Mouse (Mus musculus) right cerebral cortex, adult 18-20 months (tissue): ENCODE results near the gene Chd4.

Experiments
- DNase-seq: peaks from one replicate; pipeline ENCODE4 v3.0.0; 2022; ENCODE audit warnings: mixed read lengths

Gene Chd4

GRCm38 (mm10) chr6:125145001-125145400 lies 49.2 kb downstream of the Chd4 start, which contains the start of gene Iffo1:
TSS of gene Iffo1 (plus strand) at chr6:125145241.
- peak; percentile 95 for DNase-seq

DNA sequence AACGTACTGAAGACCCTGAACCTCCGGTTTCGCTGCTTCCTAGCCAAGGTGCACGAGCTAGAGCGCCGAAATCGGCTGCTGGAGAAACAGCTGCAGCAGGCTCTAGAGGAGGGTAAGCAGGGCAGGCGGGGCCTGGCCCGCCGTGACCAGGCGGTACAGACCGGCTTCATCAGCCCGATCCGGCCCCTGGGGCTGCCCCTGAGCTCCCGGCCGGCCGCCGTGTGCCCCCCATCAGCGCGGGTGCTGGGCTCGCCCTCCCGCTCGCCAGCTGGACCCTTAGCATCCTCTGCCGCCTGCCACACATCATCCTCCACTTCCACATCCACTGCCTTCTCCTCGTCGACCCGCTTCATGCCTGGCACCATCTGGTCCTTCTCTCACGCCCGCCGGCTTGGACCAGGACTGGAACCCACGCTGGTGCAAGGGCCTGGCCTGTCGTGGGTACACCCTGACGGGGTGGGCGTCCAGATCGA lies 49.7 kb downstream of the Chd4 start:
- no peak for DNase-seq

DNA sequence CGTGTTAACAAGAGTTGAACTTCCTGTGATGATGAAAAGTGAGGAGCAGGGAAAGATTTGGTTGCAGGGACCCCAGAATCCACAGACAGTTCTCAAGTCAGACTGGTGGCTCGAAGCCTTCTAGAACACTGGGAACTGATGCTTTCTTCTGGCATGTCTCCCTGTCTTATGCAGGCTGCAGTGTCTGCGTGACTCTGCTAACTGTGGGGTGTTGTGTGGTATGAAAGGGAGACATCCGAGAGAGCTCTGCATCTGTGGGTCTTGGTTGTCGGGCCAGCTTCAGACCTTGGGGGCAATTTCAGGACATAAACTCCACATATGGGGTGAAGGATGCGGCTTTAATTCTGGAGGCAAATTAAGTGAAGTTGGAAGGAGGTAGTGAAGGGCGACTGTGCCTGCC lies 50.4 kb downstream of the Chd4 start:
- DNase-seq: no peak

DNA sequence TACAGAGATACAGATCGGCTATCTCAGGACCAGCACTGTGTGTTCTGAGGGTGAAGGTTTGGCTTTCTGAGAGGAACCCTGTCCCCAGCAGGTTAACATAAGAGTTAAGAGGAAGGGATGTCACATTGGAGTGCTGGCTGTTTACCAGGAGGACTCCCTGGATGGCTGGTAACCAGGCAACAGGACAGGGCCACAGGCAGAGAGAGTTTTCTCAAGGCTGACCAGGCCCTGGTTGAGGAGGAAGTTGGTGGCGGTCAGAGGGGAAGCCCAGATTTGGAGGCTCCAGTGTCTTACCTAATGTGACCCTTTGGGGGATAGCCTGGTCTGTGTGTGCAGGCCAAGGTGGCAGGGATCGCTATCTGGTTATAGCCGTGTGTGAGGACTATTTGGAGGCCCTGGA lies 51.0 kb downstream of the Chd4 start:
- DNase-seq: no peak

GRCm38 (mm10) chr6:125147329-125147728 lies 51.5 kb downstream of the Chd4 start:
- no peak for DNase-seq

- DNase-seq: peak; percentile 68
Observed at GRCm38 (mm10) chr6:125148251-125148925, 52.6 kb downstream of the Chd4 start.

GRCm38 (mm10) chr6:125148926-125149568 lies 53.3 kb downstream of the Chd4 start:
- DNase-seq: peak; percentile 70

GRCm38 (mm10) chr6:125149569-125149950 lies 53.8 kb downstream of the Chd4 start:
- DNase-seq: no peak

DNA sequence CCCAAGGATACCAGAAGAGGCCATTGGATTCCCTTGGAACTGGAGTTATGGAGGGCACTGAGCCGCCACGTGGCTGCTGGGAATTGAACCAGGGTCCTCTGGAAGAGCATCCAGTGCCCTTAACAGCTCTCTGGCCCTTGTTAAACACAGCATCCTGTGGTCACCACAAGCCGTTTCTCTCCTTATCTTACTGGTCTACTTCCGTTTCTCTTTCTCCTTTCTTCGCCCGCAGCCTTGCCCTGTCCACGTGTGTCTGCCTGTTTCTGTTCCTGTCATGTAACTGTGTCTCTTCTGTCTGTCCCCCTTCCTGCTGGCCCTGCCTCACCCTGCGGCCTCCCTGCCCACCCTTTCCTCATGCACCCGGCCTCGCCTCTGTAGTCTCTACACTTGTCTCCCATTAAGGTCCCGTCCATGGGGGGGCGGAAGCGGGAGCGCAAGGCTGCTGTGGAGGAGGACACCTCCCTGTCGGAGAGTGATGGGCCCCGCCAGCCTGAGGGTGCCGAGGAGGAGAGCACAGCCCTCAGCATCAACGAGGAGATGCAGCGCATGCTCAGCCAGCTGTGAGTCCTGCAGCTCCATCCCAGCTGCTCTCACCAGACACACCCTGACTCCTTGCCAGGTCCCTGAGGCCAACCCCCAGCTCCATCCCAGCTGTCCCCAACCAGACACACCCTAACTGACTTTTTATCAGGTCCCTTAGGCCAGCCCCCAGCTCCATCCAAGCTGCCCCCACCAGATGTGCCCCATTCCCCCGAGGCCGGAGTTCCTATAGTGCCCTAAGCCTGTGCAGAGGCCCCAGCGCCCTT lies 56.6 kb downstream of the Chd4 start:
- peak; percentile 58 for DNase-seq

DNA sequence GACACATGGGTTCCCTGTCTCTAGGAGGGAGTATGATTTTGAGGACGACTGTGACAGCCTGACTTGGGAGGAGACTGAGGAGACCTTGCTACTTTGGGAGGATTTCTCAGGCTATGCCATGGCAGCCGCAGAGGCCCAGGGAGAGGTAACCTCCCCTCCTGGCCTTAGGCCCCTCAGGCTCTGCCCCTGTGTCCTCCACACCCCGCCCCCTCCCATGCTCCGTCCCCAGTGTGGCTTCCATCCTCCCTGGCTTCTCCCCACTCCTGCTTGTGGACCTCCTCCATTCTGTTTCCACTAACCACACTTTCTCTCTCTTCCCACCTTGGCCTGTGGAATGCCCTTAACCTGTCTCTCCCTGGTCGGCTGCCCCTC lies 57.2 kb downstream of the Chd4 start:
- DNase-seq: no peak

DNA sequence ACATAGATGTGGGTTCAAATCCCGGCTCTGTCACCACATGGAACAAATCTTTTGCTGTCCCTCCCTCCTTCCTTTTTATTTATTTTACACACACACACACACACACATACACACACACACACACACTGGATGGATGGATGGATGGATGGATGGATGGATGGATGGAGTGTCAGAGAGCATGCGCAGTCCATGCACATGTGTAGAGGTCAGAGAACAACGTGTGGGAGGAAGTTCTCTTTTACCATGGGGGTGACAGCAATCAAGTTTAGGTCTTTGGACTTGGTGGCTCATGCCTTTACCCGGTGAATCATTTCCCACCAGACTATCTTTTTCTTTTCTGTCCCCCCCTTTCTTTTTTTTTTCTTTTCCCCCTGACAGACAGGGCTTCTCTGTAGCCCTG lies 57.9 kb downstream of the Chd4 start:
- DNase-seq: no peak

DNA sequence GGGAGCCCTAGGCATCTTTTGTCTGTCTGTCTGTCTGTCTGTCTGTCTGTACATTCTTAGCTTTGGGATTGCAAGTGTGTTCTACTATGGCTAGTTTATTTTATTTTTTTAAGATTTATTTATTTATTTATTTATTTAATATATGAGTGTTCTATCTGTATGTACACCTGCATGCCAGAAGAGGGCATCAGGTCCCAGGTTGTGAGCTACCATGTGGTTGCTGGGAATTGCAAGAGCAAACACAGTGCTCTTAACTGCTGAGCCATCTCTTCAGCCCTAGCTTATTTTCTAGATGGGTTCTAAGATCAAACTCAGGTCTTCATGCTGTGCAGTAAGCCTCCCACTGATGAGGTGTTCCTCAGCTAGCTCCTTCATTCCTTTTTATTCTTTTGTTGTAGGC lies 58.8 kb downstream of the Chd4 start:
- DNase-seq: no peak

DNA sequence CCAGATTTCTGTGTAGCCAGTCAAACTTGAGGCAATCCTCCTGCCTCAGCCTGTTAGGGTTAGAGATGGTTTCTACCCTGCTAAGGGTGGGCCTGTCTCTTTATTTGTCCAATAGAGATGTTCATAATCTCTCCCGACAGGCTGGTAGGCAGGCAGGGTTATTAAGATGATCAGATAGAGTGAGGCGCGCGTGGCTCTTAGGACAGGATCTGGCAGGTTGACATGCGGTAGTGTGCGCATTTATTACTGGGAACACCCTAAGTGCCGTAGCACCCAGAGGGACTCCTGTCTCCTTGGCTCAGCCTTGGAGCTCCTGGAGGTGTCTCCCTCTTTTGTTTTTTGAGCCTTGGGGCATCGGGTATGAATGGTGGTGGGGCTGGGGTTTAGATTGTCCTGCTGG lies 59.5 kb downstream of the Chd4 start:
- DNase-seq: no peak

DNA sequence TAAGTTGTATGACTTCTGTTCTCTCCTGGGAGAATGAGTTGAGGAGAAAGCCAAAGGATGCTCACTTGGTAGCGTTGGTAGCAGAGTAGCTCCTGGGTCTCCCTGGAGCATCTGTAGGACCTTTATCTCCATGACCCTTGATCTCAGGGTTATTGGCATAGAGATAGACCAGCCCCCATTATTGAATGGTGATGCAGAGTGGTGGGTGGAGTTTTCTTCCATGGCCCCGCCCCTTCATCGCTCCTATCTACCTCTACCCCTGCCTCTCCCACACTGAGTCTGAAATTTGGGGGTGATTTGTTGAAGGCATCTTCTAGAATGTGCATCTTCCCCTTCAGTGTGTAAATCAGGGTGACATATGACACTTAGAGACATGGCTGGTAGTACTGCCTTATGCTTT lies 60.7 kb downstream of the Chd4 start:
- DNase-seq: no peak

DNA sequence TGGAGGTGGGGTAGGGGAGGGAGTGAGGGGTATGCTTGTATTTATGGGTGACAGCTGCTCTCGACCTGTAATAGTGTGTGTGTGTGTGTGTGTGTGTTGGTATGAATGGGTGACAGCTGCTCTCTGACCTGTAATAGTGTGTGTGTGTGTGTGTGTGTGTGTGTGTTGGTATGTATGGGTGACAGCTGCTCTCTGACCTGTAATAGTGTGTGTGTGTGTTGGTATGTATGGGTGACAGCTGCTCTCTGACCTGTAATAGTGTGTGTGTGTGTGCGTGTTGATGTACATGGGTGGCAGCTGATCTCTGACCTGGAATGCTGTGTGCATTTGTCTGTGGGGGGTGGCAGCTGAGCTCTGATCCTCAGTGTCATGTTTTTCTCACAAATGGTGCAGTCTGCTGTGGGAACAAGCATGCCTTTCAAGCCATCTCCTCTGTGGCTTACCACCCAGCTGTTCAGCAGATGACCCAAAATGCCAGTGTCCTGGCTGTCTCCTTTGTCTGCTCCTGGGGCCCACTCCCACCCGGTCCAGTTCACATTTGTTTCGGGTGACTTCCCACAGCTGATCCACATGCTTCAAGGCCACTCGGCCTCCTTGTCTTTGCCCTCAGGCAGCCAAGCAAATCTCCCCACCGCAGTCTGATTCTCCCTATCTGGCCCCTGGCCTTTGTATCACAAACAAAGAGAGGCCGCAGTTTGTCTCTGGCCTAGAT lies 61.3 kb downstream of the Chd4 start:
- no peak for DNase-seq

GRCm38 (mm10) chr6:125158944-125159492 lies 63.2 kb downstream of the Chd4 start:
- DNase-seq: no peak

GRCm38 (mm10) chr6:125159773-125160557 lies 64.2 kb downstream of the Chd4 start:
- DNase-seq: no peak

GRCm38 (mm10) chr6:125160558-125160853 lies 64.7 kb downstream of the Chd4 start:
- DNase-seq: no peak

DNA sequence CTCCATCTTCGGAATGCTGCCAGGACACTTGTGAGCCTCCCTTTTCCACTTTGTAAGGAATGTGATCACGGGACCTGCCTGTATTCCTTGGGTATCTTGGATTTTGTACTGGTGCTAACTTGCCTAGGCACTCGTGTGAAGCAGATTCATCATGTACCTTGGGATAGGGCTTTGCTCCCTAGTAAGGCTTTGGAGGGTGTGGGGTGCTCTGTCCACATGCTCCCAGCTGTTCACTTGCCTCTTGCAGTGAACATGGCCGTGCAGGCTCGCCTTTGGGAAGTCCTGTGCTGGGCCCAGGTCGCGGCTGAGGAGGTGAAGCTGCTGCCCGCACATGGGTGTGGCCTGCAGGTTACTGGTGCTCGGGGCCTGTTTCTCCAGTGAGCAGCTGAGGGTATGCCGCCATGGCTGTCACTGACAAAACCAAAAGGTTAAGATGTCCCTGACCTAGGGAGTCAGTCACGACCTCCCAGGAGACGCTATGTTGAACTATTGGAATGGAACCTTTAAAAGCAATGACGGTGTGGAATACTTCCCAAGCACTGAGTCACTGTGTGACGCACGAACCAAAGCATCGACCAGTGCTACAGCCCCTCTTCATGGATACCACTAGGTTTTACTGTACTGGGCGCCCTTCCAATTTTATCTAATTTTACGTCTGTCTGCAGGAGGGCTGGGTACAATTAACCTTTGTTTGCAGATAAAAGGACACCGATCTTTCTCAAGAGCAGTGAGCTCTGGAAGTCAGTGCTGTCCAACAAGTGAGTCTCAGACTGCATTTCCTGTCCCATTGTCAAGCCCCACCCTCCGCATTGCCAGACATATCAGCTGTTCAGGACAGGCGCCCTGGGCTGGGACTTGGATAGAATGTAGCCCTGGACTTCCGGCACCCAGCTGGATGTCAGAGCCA lies 65.3 kb downstream of the Chd4 start:
- peak; percentile 63 for DNase-seq

GRCm38 (mm10) chr6:125161971-125162370 lies 66.2 kb downstream of the Chd4 start:
- DNase-seq: peak; percentile 78
